Mouse (Mus musculus) embryonic stem cell, embryonic (primary cell): ENCODE measurements at regions not wholly inside any gene's neighbourhood (a gene's known extent, or its start where the extent isn't known, plus 50 kb on each side); places are given as distances from the start of the nearest gene placed in this dataset.
"Not testable (repeated sequence)": the region's sequence is repeated elsewhere in the genome, so short reads cannot be mapped to it uniquely, and the experiment has no call there.

Experiments
- CTCF ChIA-PET, 4 experiments: fragments of 300-600 bp in 2 of 4; fragments of 350-600 bp in 2 of 4; sonication (Branson Sonifier 250); formaldehyde crosslinking; loops; one replicate each; lab custom pipeline; 2022; ENCODE audit warnings: inconsistent platforms in 2 of 4; lab: Charles Lee
- POLR2A ChIA-PET, 4 experiments: fragments of 300-600 bp in 2 of 4; fragments of 350-600 bp in 2 of 4; sonication (Branson Sonifier 250); formaldehyde crosslinking; loops; one replicate each; lab custom pipeline; 2022; ENCODE audit warnings: antibody characterized with exemption in 4 of 4, inconsistent platforms in 1 of 4; lab: Charles Lee

GRCm38 (mm10) chr4:3049972-3050846, 116.9 kb upstream of the Vmn1r2 start:
- POLR2A ChIA-PET = no interaction called here
- CTCF ChIA-PET = no interaction called here

GRCm38 (mm10) chr4:3050847-3051135, 116.3 kb upstream of the Vmn1r2 start:
- POLR2A ChIA-PET = no interaction called here
- CTCF ChIA-PET = no interaction called here

GRCm38 (mm10) chr4:3051212-3051611, 115.9 kb upstream of the Vmn1r2 start:
- POLR2A ChIA-PET = no interaction called here
- CTCF ChIA-PET = no interaction called here

- POLR2A ChIA-PET = no interaction called here
- CTCF ChIA-PET = interaction anchor here in 1 of 4 experiments (0.6 kb wide), 1 partner anchor 54 kb away, joined by 3 read pairs; no protein-coding TSS in a partner anchor
Observed at GRCm38 (mm10) chr4:3052314-3053059, 114.6 kb upstream of the Vmn1r2 start.

- ChIA-PET POLR2A (no interaction called here), CTCF (no interaction called here)
Observed at GRCm38 (mm10) chr4:3053060-3053406, 114.1 kb upstream of the Vmn1r2 start.

- ChIA-PET POLR2A (no interaction called here), CTCF (no interaction called here)
Observed at GRCm38 (mm10) chr4:3053496-3054216, 113.5 kb upstream of the Vmn1r2 start.

GRCm38 (mm10) chr4:3054886-3055285, 112.2 kb upstream of the Vmn1r2 start:
- ChIA-PET POLR2A (no interaction called here), CTCF (no interaction called here)

- ChIA-PET CTCF (no interaction called here), POLR2A (no interaction called here)
Observed at GRCm38 (mm10) chr4:3055396-3055795, 111.7 kb upstream of the Vmn1r2 start.

GRCm38 (mm10) chr4:3059511-3060054, 107.5 kb upstream of the Vmn1r2 start:
- ChIA-PET CTCF (no interaction called here), POLR2A (no interaction called here)

- ChIA-PET CTCF (no interaction called here), POLR2A (no interaction called here)
Observed at GRCm38 (mm10) chr4:3062027-3062605, 105.0 kb upstream of the Vmn1r2 start.

- POLR2A ChIA-PET = no interaction called here
- CTCF ChIA-PET = no interaction called here
Observed at GRCm38 (mm10) chr4:3063966-3064365, 103.2 kb upstream of the Vmn1r2 start.

- ChIA-PET CTCF (no interaction called here), POLR2A (no interaction called here)
Observed at GRCm38 (mm10) chr4:3064571-3064970, 102.5 kb upstream of the Vmn1r2 start.

GRCm38 (mm10) chr4:3065335-3065734, 101.8 kb upstream of the Vmn1r2 start:
- POLR2A ChIA-PET = not testable (repeated sequence)

GRCm38 (mm10) chr4:3066051-3066736, 100.9 kb upstream of the Vmn1r2 start:
- ChIA-PET CTCF (no interaction called here), POLR2A (no interaction called here)

More at GRCm38 (mm10) chr4:3065335-3065734, 101.8 kb upstream of the Vmn1r2 start:
- CTCF ChIA-PET = not testable (repeated sequence)

GRCm38 (mm10) chr4:3067265-3067664, 99.9 kb upstream of the Vmn1r2 start:
- POLR2A ChIA-PET = no interaction called here
- CTCF ChIA-PET = no interaction called here

GRCm38 (mm10) chr4:3067666-3068065, 99.5 kb upstream of the Vmn1r2 start:
- ChIA-PET POLR2A (no interaction called here), CTCF (no interaction called here)

- ChIA-PET CTCF (no interaction called here), POLR2A (no interaction called here)
Observed at GRCm38 (mm10) chr4:3068306-3069223, 98.6 kb upstream of the Vmn1r2 start.

GRCm38 (mm10) chr4:3069341-3069740, 97.8 kb upstream of the Vmn1r2 start:
- ChIA-PET POLR2A (no interaction called here), CTCF (no interaction called here)
